Mouse (Mus musculus) limb, embryonic 14.5 days (tissue): ENCODE results near the gene Gm13272. TPM values are rescaled to one million over a fixed set of nuclear protein-coding genes. Genes with fewer than 3 reads are reported as not detected.
A peak's percentile ranks its signal among the peaks of the same experiment; 100 is the strongest.
"Not testable (repeated sequence)": the region's sequence is repeated elsewhere in the genome, so short reads cannot be mapped to it uniquely, and the experiment has no call there.

Experiments
- ATAC-seq: fragments of 200-750 bp; cut with Nextera tagmentation; 2 replicates; pipeline ENCODE4 v1.8.0; 2017; ENCODE audit warnings: low read depth, moderate number of reproducible peaks, moderate TSS enrichment; ENCODE audit not compliant: low FRiP score
- DNase-seq: peaks from one replicate; pipeline ENCODE4 v3.0.0-alpha.2; 2015; ENCODE audit warnings: low spot score
- H3K27ac ChIP-seq: fragments of 300-500 bp; sonication (generic); replicated peaks from 2 replicates; pipeline ENCODE4 v1.5.1; 2014; ENCODE audit warnings: low read depth, mild to moderate bottlenecking, low read length, moderate library complexity, mixed read lengths
- H3K27me3 ChIP-seq: fragments of 300-500 bp; sonication (generic); 2 replicates; pipeline ENCODE4 v1.6.1; 2014; ENCODE audit warnings: low read length, mixed read lengths; ENCODE audit not compliant: control insufficient read depth, insufficient read depth
- H3K36me3 ChIP-seq: fragments of 300-500 bp; sonication (generic); 2 replicates; pipeline ENCODE4 v1.6.1; 2014; ENCODE audit warnings: mild to moderate bottlenecking, low read length, moderate library complexity, mixed read lengths; ENCODE audit not compliant: control insufficient read depth, insufficient read depth
- H3K4me1 ChIP-seq: fragments of 300-500 bp; sonication (generic); 2 replicates; pipeline ENCODE4 v1.6.1; 2014; ENCODE audit warnings: antibody characterized with exemption, low read length, mixed read lengths; ENCODE audit not compliant: control insufficient read depth, insufficient read depth
- H3K4me2 ChIP-seq: fragments of 300-500 bp; sonication (generic); replicated peaks from 2 replicates; pipeline ENCODE4 v1.6.1; 2014; ENCODE audit warnings: low read depth, mild to moderate bottlenecking, low read length, moderate library complexity; ENCODE audit not compliant: severe bottlenecking
- H3K4me3 ChIP-seq: fragments of 300-500 bp; sonication (generic); replicated peaks from 2 replicates; pipeline ENCODE4 v1.5.1; 2014; ENCODE audit warnings: low read length
- H3K9ac ChIP-seq: fragments of 300-500 bp; sonication (generic); 2 replicates; pipeline ENCODE4 v1.6.1; 2014; ENCODE audit warnings: mild to moderate bottlenecking, low read depth, low read length, moderate library complexity; ENCODE audit not compliant: severe bottlenecking
- H3K9me3 ChIP-seq: fragments of 300-500 bp; sonication (generic); 2 replicates; pipeline ENCODE4 v1.6.1; 2016; ENCODE audit warnings: low read length; ENCODE audit not compliant: control insufficient read depth
- POLR2A ChIP-seq: fragments of 200-500 bp; IDR thresholded peaks from 2 replicates; pipeline ENCODE4 v1.8.0; 2012; ENCODE audit warnings: inconsistent platforms, mild to moderate bottlenecking, moderate library complexity, borderline replicate concordance; ENCODE audit not compliant: insufficient read depth, insufficient read length; ENCODE audit errors: extremely low read depth
- WGBS: fragments of 180-500 bp; shearing (Covaris S2); extraction: QIAGEN DNeasy Blood & Tissue Kit; methylation state at CpG from one replicate; pipeline ENCODE4 v1.1.7; 2014; 5-methylcytosine and 5-hydroxymethylcytosine counted together
- polyA plus RNA-seq, 2 experiments: library from polyadenylated mRNA; depleted of rRNA in 1 of 2; stranded (reverse) in 1 of 2; unstranded in 1 of 2; fragments of >200 nt; fragmentation: Nextera tagmentation in 1 of 2; extraction: Ambion mirVana in 1 of 2; gene quantifications; 2 replicates each; pipeline versions ENCODE4 v1.2.1 to v1.2.3; 2012 to 2014

Gene Gm13272
- polyA plus RNA-seq, 2 experiments: 0.16 TPM; not detected in 1

GRCm38 (mm10) chr4:88760431-88760830, 19.2 kb upstream of the Gm13272 start:
- not testable (repeated sequence) for H3K27me3 ChIP-seq

GRCm38 (mm10) chr4:88761776-88762175, 17.9 kb upstream of the Gm13272 start:
- H3K4me1 ChIP-seq, H3K4me2 ChIP-seq, H3K9me3 ChIP-seq, H3K27me3 ChIP-seq, DNase-seq, H3K27ac ChIP-seq, H3K9ac ChIP-seq, H3K36me3 ChIP-seq, ATAC-seq, H3K4me3 ChIP-seq: not testable (repeated sequence)
- WGBS: 62% methylated on average over 6 of the region's 8 CpGs

More at GRCm38 (mm10) chr4:88760431-88760830, 19.2 kb upstream of the Gm13272 start:
- TF ChIP-seq POLR2A: peak; percentile 57; the same call in 1 of the 2 replicates
- H3K4me3 ChIP-seq: peak overlapping the region; percentile 31
- not testable (repeated sequence) for H3K9me3 ChIP-seq, H3K27ac ChIP-seq, ATAC-seq, H3K36me3 ChIP-seq, H3K4me1 ChIP-seq, H3K9ac ChIP-seq
- peak overlapping the region; percentile 37; the same call in 1 of the 2 replicates for H3K4me2 ChIP-seq
- DNase-seq: peak; percentile 68
- WGBS: 4% methylated on average over 12 of the region's 28 CpGs

- 75% methylated on average over 8 of the region's 9 CpGs for WGBS
- not testable (repeated sequence) for H3K4me3 ChIP-seq, H3K9ac ChIP-seq, H3K9me3 ChIP-seq, DNase-seq, H3K4me1 ChIP-seq, H3K27ac ChIP-seq, ATAC-seq, H3K4me2 ChIP-seq, H3K36me3 ChIP-seq, H3K27me3 ChIP-seq
These were observed 17.3 kb upstream of the Gm13272 start for GRCm38 (mm10) chr4:88762341-88762740.

- peak overlapping the region; percentile 33 for H3K4me3 ChIP-seq
- H3K9ac ChIP-seq: peak overlapping the region; percentile 28; the same call in 1 of the 2 replicates
- H3K4me2 ChIP-seq: peak overlapping the region; percentile 39
- H3K27me3 ChIP-seq, H3K9me3 ChIP-seq, H3K36me3 ChIP-seq, ATAC-seq, H3K27ac ChIP-seq, H3K4me1 ChIP-seq: not testable (repeated sequence)
- 7% methylated on average over 19 of the region's 42 CpGs for WGBS
- TF ChIP-seq POLR2A: 0 out of 2 replicates have a peak, but pooled peaks have one; percentile 32
- peak; percentile 59 for DNase-seq
These were observed 16.1 kb upstream of the Gm13272 start for GRCm38 (mm10) chr4:88763384-88764018.

- not testable (repeated sequence) for H3K9ac ChIP-seq, H3K36me3 ChIP-seq, DNase-seq, H3K4me2 ChIP-seq, ATAC-seq, H3K4me3 ChIP-seq, H3K27ac ChIP-seq, H3K27me3 ChIP-seq, H3K9me3 ChIP-seq, H3K4me1 ChIP-seq
- WGBS: no CpG with 5 or more reads among the region's 32 CpGs
These were observed 6.1 kb upstream of the Gm13272 start, which contains the start of gene Gm13290 for GRCm38 (mm10) chr4:88773534-88773933. Gene Gm13290, plus strand, starts transcription at chr4:88773834.

GRCm38 (mm10) chr4:88776622-88777021, 3.0 kb upstream of the Gm13272 start, which contains the start of gene Gm13289:
Gene Gm13289, plus strand, starts transcription at chr4:88776922.
- H3K4me1 ChIP-seq, DNase-seq, H3K4me2 ChIP-seq, H3K36me3 ChIP-seq, ATAC-seq, H3K9ac ChIP-seq, H3K4me3 ChIP-seq, H3K9me3 ChIP-seq, H3K27me3 ChIP-seq, H3K27ac ChIP-seq: not testable (repeated sequence)
- WGBS: no CpG with 5 or more reads among the region's 29 CpGs

GRCm38 (mm10) chr4:88780320-88780719, 670 bp downstream of the Gm13272 start:
- not testable (repeated sequence) for H3K36me3 ChIP-seq, H3K4me2 ChIP-seq, H3K27ac ChIP-seq, H3K27me3 ChIP-seq, H3K9me3 ChIP-seq, H3K4me1 ChIP-seq, H3K4me3 ChIP-seq, H3K9ac ChIP-seq, DNase-seq, ATAC-seq
- 45% methylated on average over 10 of the region's 18 CpGs for WGBS

- 26% methylated on average over 3 of the region's 7 CpGs for WGBS
- not testable (repeated sequence) for DNase-seq, H3K36me3 ChIP-seq, H3K27me3 ChIP-seq, ATAC-seq, H3K9ac ChIP-seq, H3K4me1 ChIP-seq, H3K27ac ChIP-seq, H3K9me3 ChIP-seq
- peak within 1 kb of the TSS; percentile 17; the same call in 1 of the 2 replicates for H3K4me3 ChIP-seq
- peak within 1 kb of the TSS; percentile 29 for H3K4me2 ChIP-seq
These were observed 2.2 kb downstream of the Gm13272 start, which contains the start of gene Ifnz for GRCm38 (mm10) chr4:88781831-88782230. Gene Ifnz, plus strand, starts transcription at chr4:88782131.
